Mouse (Mus musculus) erythroblast, embryonic 14.5 days (primary cell): Measurements from ENCODE around the gene Psat1.

Experiments used
- GATA1 ChIP-seq: IDR thresholded peaks from 2 replicates; pipeline ENCODE4 v1.6.1; 2012; ENCODE audit warnings: low read length, inconsistent platforms, mixed read lengths
- TAL1 ChIP-seq: IDR thresholded peaks from 3 replicates; pipeline ENCODE4 v1.6.1; 2012; ENCODE audit warnings: low read length, inconsistent platforms, mixed read lengths

DNA sequence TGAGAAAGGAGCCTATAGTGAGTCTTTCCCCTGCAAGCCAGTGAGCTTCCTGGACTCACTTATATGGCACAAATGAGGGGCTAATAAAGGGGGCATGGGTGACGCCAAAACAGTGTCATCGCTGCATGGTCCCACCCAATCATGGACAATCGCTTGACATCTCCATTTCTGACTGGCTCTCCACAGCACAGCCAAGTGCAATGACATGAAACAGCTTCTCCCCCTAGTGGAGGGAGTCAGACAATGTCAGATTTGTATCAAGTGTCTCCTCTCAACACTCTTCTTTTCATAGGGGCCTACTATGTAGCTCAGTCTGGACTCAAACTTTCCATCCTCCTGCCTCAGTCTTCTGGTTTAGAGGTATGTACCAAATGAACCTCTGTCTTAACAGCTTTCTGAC, 17.9 kb upstream of the Psat1 start:
- TF ChIP-seq GATA1 (no peak), TAL1 (no peak)
